Mouse (Mus musculus) heart, adult 2 months (tissue): ENCODE measurements around the gene Lrrc75a. TPM values are rescaled to one million over a fixed set of nuclear protein-coding genes. Genes with fewer than 3 reads are reported as not detected.
"Not testable (repeated sequence)": the region's sequence is repeated elsewhere in the genome, so short reads cannot be mapped to it uniquely, and the experiment has no call there.

ENCODE experiments used
- DNase-seq, 2 experiments: peaks; one replicate each; pipeline ENCODE4 v3.0.0; 2021
- H3K27ac ChIP-seq: fragments of 200-600 bp; 2 replicates; pipeline ENCODE4 v1.8.1; 2022
- H3K27me3 ChIP-seq: fragments of 200-500 bp; 2 replicates; pipeline ENCODE4 v1.6.1; 2012; ENCODE audit warnings: mild to moderate bottlenecking, low read length, inconsistent platforms, mixed read lengths; ENCODE audit not compliant: control insufficient read depth, insufficient read depth
- H3K36me3 ChIP-seq: fragments of 200-500 bp; 2 replicates; pipeline ENCODE4 v1.6.1; 2012; ENCODE audit warnings: low read length, inconsistent platforms; ENCODE audit not compliant: control insufficient read depth, insufficient read depth
- H3K4me1 ChIP-seq: fragments of 200-500 bp; 2 replicates; pipeline ENCODE4 v1.6.1; 2011; ENCODE audit warnings: low read length; ENCODE audit not compliant: control insufficient read depth, insufficient read depth
- H3K4me3 ChIP-seq: fragments of 200-600 bp; 2 replicates; pipeline ENCODE4 v1.8.1; 2022
- H3K79me2 ChIP-seq: fragments of 200-500 bp; replicated peaks from 2 replicates; pipeline ENCODE4 v1.6.1; 2012; ENCODE audit warnings: mild to moderate bottlenecking, inconsistent platforms, low read length, moderate library complexity, mixed read lengths; ENCODE audit not compliant: control insufficient read depth, insufficient read depth
- H3K9ac ChIP-seq: fragments of 200-500 bp; 2 replicates; pipeline ENCODE4 v1.6.1; 2012; ENCODE audit warnings: low read depth, mild to moderate bottlenecking, control low read depth, inconsistent platforms, low read length, mixed read lengths
- CTCF ChIP-seq: fragments of 200-600 bp; IDR thresholded peaks from 2 replicates; pipeline ENCODE4 v1.8.1; 2022; ENCODE audit warnings: antibody characterized with exemption, mild to moderate bottlenecking, moderate library complexity
- EP300 ChIP-seq: fragments of 200-500 bp; IDR thresholded peaks from 2 replicates; pipeline ENCODE4 v1.6.1; 2011; ENCODE audit warnings: low read depth, low read length, control low read depth; ENCODE audit not compliant: insufficient read depth
- POLR2A ChIP-seq: fragments of 200-500 bp; IDR thresholded peaks from 2 replicates; pipeline ENCODE4 v1.6.1; 2011; ENCODE audit warnings: mild to moderate bottlenecking, low read depth, low read length, control low read depth; ENCODE audit not compliant: insufficient read depth
- WGBS: fragments of 180-500 bp; shearing (Covaris S2); methylation state at CpG from one replicate; pipeline ENCODE4 v1.1.7; 2018; 5-methylcytosine and 5-hydroxymethylcytosine counted together
- intact Hi-C: fragments of 180-260 bp; cut with DNase I; formaldehyde crosslinking; loops from one replicate; pipeline ENCODE4 v1.15.1; 2025
- polyA plus RNA-seq: library from polyadenylated mRNA; depleted of rRNA; stranded (reverse); fragments of >200 nt; gene quantifications from 2 replicates; pipeline ENCODE4 v1.2.3, GENCODE M21; 2012
- total RNA-seq, 2 experiments: library from RNA; stranded (reverse); gene quantifications; 2 replicates each; pipeline ENCODE4 v1.2.3; 2021

Lrrc75a gene
- total and polyA plus RNA-seq, 3 experiments, result 3.3 to 6.2 (median 4.2) TPM

- WGBS, result 73% methylated on average over 6 of the region's 6 CpGs
- TF ChIP-seq CTCF (no peak), EP300 (no peak), POLR2A (no peak)
- peaks cover 2% of the 10 kb centered on the region for H3K4me1 ChIP-seq
- H3K27ac ChIP-seq, result no peak overlapping the region
- no peaks in the 10 kb centered on the region for H3K27me3 ChIP-seq
- no peak overlapping the region for H3K9ac ChIP-seq
- H3K79me2 ChIP-seq, result no peaks in the 10 kb centered on the region
- no peak overlapping the region for H3K4me3 ChIP-seq
- H3K36me3 ChIP-seq, result no peaks in the 10 kb centered on the region
- intact Hi-C loops, result no loop called here
- DNase-seq, result no peak
Measured at GRCm38 (mm10) chr11:62664250-62664649, 15.9 kb upstream of the Lrrc75a start.

GRCm38 (mm10) chr11:62660885-62661284 lies 12.6 kb upstream of the Lrrc75a start:
- DNase-seq, result no peak
- 31% methylated on average over 4 of the region's 4 CpGs for WGBS

GRCm38 (mm10) chr11:62652080-62652479 lies 3.8 kb upstream of the Lrrc75a start:
- TF ChIP-seq EP300 (no peak), CTCF (no peak), POLR2A (no peak)
- intact Hi-C loops, result no loop called here
- Histone ChIP-seq H3K79me2 (peaks cover 2% of the 10 kb centered on the region; the same call in 1 of the 2 replicates), H3K4me1 (peaks cover 10% of the 10 kb centered on the region), H3K27ac (no peak overlapping the region), H3K9ac (no peak overlapping the region), H3K27me3 (no peaks in the 10 kb centered on the region), H3K4me3 (no peak overlapping the region), H3K36me3 (no peaks in the 10 kb centered on the region)
- DNase-seq, result no peak
- 91% methylated on average over 3 of the region's 3 CpGs for WGBS

More at GRCm38 (mm10) chr11:62660885-62661284, 12.6 kb upstream of the Lrrc75a start:
- H3K27ac ChIP-seq, result no peak overlapping the region
- intact Hi-C loops, result no loop called here
- no peak overlapping the region for H3K4me3 ChIP-seq
- H3K4me1 ChIP-seq, result peaks cover 4% of the 10 kb centered on the region
- no peak for TF ChIP-seq EP300
- TF ChIP-seq POLR2A, result no peak
- TF ChIP-seq CTCF, result no peak
- no peaks in the 10 kb centered on the region for H3K36me3 ChIP-seq
- H3K9ac ChIP-seq, result no peak overlapping the region
- H3K27me3 ChIP-seq, result no peaks in the 10 kb centered on the region
- H3K79me2 ChIP-seq, result peaks cover 2% of the 10 kb centered on the region; the same call in 1 of the 2 replicates

GRCm38 (mm10) chr11:62651563-62651962 lies 3.2 kb upstream of the Lrrc75a start:
- Histone ChIP-seq H3K4me1 (peaks cover 10% of the 10 kb centered on the region), H3K79me2 (no peaks in the 10 kb centered on the region), H3K9ac (no peak overlapping the region), H3K27me3 (no peaks in the 10 kb centered on the region), H3K4me3 (no peak overlapping the region), H3K36me3 (no peaks in the 10 kb centered on the region), H3K27ac (no peak overlapping the region)
- intact Hi-C loops, result no loop called here
- TF ChIP-seq CTCF, result no peak
- TF ChIP-seq EP300, result no peak
- TF ChIP-seq POLR2A, result no peak
- 72% methylated on average over 3 of the region's 3 CpGs for WGBS
- DNase-seq, result no peak

- H3K4me1 ChIP-seq, result peaks cover 26% of the 10 kb centered on the region
- not testable (repeated sequence) for DNase-seq, H3K4me3 ChIP-seq, H3K27me3 ChIP-seq, H3K36me3 ChIP-seq, H3K79me2 ChIP-seq, H3K27ac ChIP-seq, H3K9ac ChIP-seq
- intact Hi-C loops, result loop anchor here (2.0 to 5.0 kb wide), 3 partner anchors 19 to 98 kb away; partner anchors contain the start of gene Ubb
- 95% methylated on average over 4 of the region's 4 CpGs for WGBS
Measured at GRCm38 (mm10) chr11:62649803-62650202, 1.5 kb upstream of the Lrrc75a start.

GRCm38 (mm10) chr11:62648591-62649391 lies 468 bp upstream of the Lrrc75a start, which contains the start of gene Mmgt2:
Mmgt2 (plus strand) TSS chr11:62648664.
- 5% methylated on average over 33 of the region's 53 CpGs for WGBS
- intact Hi-C loops, result loop anchor here (1.0 to 5.0 kb wide), 4 partner anchors 18 to 96 kb away; partner anchors contain the start of gene Ubb
- Histone ChIP-seq H3K79me2 (no peaks in the 10 kb centered on the region), H3K4me3 (peak within 1 kb of the TSS; percentile 66), H3K9ac (peak within 1 kb of the TSS; percentile 95), H3K27ac (peak within 1 kb of the TSS; percentile 69), H3K4me1 (peaks cover 28% of the 10 kb centered on the region), H3K27me3 (no peaks in the 10 kb centered on the region), H3K36me3 (no peaks in the 10 kb centered on the region; the same call in 1 of the 2 replicates)
- TF ChIP-seq POLR2A (no peak), CTCF (peak; percentile 80)
- DNase-seq, result peak; percentile 95
